Mouse (Mus musculus) gastrocnemius, adult 2 months (tissue): ENCODE measurements around the gene Khsrp. TPM values are rescaled to one million over a fixed set of nuclear protein-coding genes. Genes with fewer than 3 reads are reported as not detected.
A peak's percentile ranks its signal among the peaks of the same experiment; 100 is the strongest.

Source experiments
- DNase-seq: peaks from one replicate; pipeline ENCODE4 v3.0.0; 2022
- H3K27ac ChIP-seq: fragments of 200-600 bp; 2 replicates; pipeline ENCODE4 v1.8.1; 2022; ENCODE audit warnings: mild to moderate bottlenecking
- H3K4me3 ChIP-seq: fragments of 200-600 bp; 2 replicates; pipeline ENCODE4 v1.8.1; 2022; ENCODE audit warnings: mild to moderate bottlenecking, moderate library complexity
- CTCF ChIP-seq: fragments of 200-600 bp; IDR thresholded peaks from 2 replicates; pipeline ENCODE4 v1.8.1; 2022; ENCODE audit warnings: antibody characterized with exemption, mild to moderate bottlenecking, moderate library complexity
- intact Hi-C: fragments of 180-260 bp; cut with DNase I; formaldehyde crosslinking; loops from one replicate; pipeline ENCODE4 v1.15.1; 2025
- total RNA-seq, 2 experiments: library from RNA; stranded (reverse); gene quantifications; 2 replicates each; pipeline ENCODE4 v1.2.3; 2021

Gene Khsrp
- total RNA-seq, 2 experiments from 2014 or later, result 26.6 to 30.5 TPM

DNA sequence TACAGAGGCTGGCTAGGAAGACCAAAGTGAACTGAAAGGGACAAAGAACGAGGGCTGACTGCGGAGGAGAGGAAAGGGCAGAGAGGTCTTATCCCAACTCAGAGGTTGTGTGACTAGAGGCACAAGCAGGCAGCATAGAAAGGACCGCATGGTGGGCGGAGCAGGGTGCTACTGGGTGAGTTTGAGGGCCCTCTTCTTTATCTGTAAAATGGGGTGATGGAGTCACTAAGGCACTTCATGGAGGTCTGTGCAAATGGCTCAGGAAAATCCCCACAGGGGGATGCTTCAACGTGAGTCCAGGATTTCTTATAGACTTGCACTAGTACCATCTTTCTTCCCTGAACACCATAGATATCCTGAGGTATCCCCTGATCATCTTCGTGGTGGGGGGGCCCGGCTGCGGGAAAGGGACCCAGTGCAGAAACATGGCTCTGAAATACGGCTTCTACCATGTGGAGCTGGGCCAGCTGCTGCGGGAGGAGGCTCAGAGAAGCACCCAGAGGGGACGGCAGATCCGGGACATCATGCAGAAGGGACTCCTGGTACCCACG, 19.0 kb downstream of the Khsrp start:
- intact Hi-C loops, result loop anchor here (2.0 kb wide), 1 partner anchor 14 kb away; no protein-coding TSS in a partner anchor
- peak overlapping the region; percentile 84 for H3K4me3 ChIP-seq
- no peak for DNase-seq
- peak overlapping the region; percentile 95 for H3K27ac ChIP-seq
- TF ChIP-seq CTCF, result no peak

DNA sequence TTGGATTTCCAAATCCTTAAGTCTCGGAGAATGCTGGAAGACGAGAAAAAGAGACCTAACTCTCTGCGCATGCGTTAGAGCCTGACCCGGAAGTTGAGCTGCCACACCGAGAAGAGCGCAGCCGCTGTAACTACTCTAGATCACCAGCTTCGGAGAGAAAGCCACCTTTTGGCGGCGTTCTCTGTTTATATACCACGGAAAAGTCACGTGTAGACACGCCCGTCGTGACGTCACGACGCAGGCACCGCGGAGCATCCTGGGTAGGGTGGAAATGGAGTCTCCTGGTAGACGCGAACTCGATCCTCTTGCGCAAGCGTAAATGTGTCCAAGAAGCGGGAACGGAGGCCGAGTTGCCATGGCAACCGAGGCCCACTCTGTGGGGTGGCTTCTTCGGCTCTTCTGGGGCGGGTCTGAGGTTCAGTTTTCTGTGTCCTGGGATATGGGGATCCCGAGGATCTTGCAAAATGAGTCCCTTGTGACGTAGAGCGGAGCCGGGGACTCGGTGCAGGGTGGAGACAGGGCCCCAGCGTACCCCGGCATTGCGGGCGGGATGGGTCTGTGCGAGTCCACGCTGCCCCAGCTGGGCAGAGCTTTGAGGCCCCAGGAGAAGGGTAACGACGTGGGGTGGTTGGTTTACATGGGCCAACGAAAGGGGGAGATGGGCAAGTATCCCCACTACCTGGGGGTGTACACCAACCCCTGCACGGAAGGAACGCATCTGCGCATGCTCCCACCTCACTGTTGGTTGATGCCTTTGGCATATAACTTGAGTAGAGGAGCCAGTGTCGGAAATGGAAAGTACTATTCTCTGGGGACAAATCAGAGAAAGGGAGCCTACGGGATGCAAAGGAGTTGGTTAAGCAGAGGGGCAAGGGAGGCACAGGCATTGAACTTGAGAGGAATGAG, 19.8 kb downstream of the Khsrp start, which contains the start of the genes Gtf2f1 and Gm17949:
Gene Gtf2f1 (minus strand): TSS at position 53 of the 906 bp plus-strand sequence.
Gene Gm17949 (plus strand): TSS at position 234 of the 906 bp plus-strand sequence.
- intact Hi-C loops, result loop anchor here (1.0 to 2.0 kb wide), 2 partner anchors 14 to 15 kb away; partner anchors contain the start of gene Alkbh7
- Histone ChIP-seq H3K27ac (peak within 1 kb of the TSS; percentile 95), H3K4me3 (peak within 1 kb of the TSS; percentile 84)
- DNase-seq, result peak; percentile 94
- no peak for TF ChIP-seq CTCF

DNA sequence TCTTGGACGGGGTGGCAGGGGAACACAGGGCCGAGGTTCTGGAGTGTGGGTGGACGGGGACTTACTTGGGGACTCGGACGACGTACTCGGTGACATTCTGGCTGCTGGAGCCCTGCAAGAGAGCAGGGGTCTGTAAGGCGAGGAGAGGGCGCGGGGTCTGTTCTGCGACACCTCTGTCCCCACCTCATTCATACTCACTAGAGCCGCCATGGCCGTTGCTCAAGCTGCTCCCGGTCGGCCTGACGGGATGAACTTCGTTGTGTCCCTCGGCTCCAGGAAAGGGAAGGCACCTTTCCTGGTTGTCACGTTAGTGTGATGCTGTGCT, 20.4 kb downstream of the Khsrp start:
- intact Hi-C loops, result loop anchor here (1.0 kb wide), 1 partner anchor 14 kb away; the partner anchor contains the start of gene Alkbh7
- DNase-seq, result no peak
- no peak for TF ChIP-seq CTCF
- Histone ChIP-seq H3K4me3 (peak overlapping the region; percentile 84), H3K27ac (peak overlapping the region; percentile 95)

DNA sequence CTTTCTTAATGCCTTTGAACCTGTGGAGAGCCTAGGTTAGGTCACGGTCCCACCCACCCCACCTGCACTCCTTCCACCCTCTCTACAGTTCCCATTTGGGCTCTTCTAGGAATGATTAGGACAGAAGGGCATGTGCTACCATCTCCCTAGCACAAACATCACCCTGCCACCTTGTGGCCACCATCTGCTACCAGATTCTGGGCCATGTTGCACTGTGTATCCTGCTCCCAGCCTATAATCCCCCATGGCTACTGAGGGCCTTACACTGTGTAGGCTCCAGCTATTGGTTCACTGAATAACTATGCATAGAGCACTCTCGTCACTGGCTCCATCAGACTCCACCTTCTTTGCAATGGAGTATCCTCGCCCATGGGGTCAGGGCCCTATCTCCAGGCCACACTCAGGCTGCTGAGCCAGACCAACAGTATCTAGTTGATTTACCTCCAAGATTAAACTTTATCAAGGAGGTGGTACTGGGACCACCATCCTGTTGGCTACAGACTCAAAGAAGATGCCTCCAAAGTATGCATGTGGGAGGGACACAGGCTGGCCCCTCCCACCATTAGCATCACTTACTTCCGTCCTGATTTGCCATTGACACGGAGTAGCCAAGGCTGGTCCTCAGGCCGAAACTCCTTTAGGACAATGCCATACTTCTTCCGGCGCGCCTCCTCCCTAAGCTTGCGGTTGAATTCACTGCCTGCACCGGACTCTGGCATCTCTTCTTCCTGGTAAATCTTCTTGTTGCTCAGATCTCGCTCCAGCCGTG, 24.0 kb downstream of the Khsrp start:
- Histone ChIP-seq H3K4me3 (no peak overlapping the region), H3K27ac (no peak overlapping the region)
- no peak for DNase-seq
- no peak; the same call in 1 of the 2 replicates for TF ChIP-seq CTCF
- intact Hi-C loops, result no loop called here

DNA sequence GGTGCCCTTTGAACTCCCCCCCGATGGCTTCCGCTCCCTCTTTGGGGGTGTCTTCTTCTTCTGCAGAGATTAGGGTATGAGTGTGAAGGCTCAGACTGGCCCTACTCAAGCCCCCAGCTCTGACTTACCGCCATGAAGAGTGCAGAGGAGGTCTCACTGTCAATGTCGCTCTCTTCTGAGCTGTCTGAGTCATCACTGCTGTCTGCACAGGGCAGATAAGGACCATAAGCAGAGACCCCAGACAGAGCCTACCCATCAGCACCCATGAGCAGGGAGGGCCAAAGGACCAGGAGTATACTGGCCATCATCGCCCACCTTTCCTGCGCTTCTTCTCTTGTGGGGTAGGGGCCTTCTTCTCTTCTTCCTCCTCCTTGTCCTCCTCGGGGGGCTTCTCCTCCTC, 27.3 kb downstream of the Khsrp start:
- no peak for TF ChIP-seq CTCF
- Histone ChIP-seq H3K27ac (no peak overlapping the region), H3K4me3 (no peak overlapping the region)
- DNase-seq, result no peak
- intact Hi-C loops, result no loop called here

DNA sequence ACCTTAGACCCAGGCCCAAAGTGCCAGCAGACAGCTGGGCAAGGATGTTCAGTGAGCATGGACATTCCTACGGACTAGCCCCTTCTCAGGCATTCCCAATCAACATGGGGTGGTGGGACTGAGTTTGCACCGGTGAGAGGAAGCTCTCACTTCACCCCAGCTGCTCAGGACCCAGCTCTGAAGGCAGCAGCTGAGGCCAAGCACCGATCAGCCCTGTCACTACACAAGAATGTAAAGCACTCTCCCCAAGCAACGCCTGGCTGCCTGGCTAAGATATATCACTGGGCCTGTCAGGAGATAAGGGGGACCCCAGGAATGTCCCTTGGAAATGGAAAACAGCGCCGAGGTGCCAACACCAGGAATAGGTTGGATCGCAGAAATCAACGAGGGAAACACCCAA, 30.1 kb downstream of the Khsrp start:
- intact Hi-C loops, result no loop called here
- DNase-seq, result no peak
- H3K27ac ChIP-seq, result no peak overlapping the region
- TF ChIP-seq CTCF, result no peak
- H3K4me3 ChIP-seq, result no peak overlapping the region

DNA sequence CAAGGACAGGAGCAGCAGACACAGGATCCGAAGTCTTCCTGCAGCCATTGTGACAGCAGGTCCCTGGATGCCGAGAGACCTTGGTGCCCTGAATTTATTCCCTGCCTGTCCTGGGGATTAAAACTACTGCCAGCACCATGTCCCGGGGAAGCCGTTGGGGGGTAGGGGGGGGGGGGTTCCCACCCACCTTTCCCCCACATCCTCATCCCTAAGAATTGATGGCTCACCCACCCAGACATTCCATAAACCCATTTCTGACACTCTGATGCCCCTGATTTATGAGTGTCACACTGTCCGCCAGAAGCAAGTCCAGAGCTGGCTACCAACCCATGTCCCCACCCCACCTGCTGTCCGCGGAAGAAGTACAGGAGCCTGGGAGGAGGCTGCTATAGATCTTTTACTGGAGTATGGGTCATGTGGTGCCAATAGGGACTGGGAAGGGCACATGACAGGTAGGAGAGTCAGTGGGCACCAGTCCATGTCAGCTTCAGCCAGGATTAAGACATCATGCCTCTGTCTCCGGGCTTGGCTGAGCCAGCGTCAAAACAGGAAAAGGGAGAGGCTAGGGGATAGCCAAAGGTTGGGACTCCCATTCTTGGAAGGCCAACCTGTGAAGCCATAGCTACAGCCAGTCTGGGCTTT, 31.2 kb downstream of the Khsrp start, which contains the start of gene Pspn:
Gene Pspn (minus strand): TSS at position 51 of the 642 bp plus-strand sequence.
- no peak for DNase-seq
- Histone ChIP-seq H3K27ac (no peak within 1 kb of the TSS), H3K4me3 (no peak within 1 kb of the TSS)
- intact Hi-C loops, result loop anchor here (10.0 kb wide), 1 partner anchor 245 kb away; the partner anchor contains the start of genes Gpr108 and Trip10
- no peak for TF ChIP-seq CTCF

DNA sequence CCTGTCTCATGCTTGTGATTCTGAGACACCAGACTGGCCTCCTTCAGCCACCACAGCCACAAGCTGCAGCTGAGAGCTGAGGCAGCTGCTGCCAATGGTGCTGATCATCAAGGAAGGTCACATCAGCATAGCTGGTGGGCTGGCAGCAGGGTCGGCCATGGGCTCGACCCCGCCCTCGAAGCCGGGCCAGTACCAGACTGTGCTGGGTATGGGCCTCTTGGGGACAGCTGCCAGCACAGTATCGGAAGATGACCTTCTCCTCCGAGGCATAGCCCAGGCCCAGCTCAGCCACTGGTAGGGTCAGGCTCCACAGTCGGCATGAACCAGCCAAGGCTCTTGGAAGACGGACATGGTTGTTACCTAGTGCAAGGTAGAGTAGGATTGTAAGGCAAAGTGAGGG, 31.9 kb downstream of the Khsrp start:
- Histone ChIP-seq H3K27ac (no peak overlapping the region), H3K4me3 (no peak overlapping the region)
- no peak for TF ChIP-seq CTCF
- intact Hi-C loops, result loop anchor here (10.0 kb wide), 1 partner anchor 245 kb away; the partner anchor contains the start of genes Gpr108 and Trip10
- no peak for DNase-seq

DNA sequence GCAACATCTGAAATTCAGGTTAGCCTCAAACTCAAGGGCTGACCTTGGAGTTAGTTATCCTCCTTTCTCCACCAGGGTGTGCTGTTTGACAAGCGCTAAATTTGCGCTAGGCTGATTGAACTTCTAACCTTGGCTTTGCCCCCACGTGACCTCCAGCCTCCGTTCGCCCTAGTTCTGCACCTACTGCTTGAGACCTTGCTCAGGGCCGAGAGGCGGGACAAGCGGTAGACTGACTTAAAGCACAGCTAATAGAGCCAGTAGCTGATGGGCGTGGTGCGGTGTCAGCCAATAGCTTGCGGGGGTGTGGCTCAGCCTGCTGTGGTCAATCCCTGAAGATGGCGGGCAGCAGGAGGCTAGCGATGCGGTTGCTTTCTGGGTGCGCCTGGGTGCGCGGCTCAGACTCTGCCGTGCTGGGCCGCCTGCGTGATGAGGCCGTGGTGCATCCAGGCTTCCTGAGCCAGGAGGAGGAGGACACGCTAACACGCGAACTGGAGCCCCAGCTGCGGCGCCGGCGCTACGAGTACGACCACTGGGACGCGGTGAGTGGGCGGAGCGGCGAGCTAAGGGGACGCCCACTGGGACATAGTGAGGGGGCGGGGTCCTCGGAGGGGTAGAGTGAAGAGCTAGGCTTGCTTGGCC, 34.2 kb downstream of the Khsrp start, which contains the start of gene Alkbh7:
Gene Alkbh7 (plus strand): TSS at position 311 of the 639 bp plus-strand sequence.
- peak within 1 kb of the TSS; percentile 84 for H3K27ac ChIP-seq
- TF ChIP-seq CTCF, result peak; percentile 83
- DNase-seq, result peak; percentile 98
- peak within 1 kb of the TSS; percentile 90 for H3K4me3 ChIP-seq
- intact Hi-C loops, result loop anchor here (1.0 to 10.0 kb wide), 3 partner anchors 14 to 248 kb away; partner anchors contain the start of genes Gm17949, Gpr108, Gtf2f1 and Trip10

DNA sequence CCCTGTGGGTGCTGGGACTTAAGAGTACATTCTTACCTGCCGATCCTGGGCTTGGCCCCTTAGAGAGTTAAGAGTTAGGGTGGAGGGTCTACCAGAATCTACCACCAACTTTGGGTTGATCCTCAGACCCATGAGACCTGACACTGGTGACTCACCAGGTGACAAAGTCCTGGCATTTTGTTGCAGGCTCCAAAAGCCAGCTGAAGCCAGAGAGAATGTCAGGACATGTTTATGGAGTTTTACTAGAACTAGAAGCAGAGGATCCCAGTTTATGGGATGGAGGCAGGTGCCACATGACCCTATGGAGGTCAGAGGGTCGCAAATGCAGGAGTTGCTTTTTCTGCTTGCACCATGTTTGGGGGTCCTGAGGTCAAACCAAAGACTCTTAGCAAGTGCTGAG, 34.8 kb downstream of the Khsrp start:
- intact Hi-C loops, result loop anchor here (10.0 kb wide), 1 partner anchor 248 kb away; the partner anchor contains the start of genes Gpr108 and Trip10
- no peak for DNase-seq
- peak overlapping the region; percentile 90; the same call in 1 of the 2 replicates for H3K4me3 ChIP-seq
- peak overlapping the region; percentile 84 for H3K27ac ChIP-seq
- TF ChIP-seq CTCF, result no peak

DNA sequence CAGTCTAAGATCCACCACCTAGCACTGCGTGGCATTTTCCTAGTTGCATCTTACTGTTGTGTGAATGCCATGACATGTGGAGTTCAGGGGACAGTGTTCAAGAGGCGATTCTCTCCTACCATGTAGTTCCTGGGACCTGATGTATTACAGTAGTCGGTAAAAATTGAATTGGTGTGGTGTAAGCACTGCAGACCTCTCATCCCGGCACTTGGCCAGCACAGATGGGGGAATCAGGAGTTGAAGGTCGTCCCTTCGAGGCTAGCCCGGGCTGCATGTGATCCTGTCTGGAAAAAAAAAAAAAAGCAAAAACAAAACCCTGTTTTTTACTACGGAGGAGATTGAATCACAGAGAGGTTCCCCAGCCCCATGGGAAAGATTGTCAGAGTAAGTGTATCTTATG, 36.3 kb downstream of the Khsrp start:
- H3K4me3 ChIP-seq, result no peak overlapping the region
- no peak overlapping the region for H3K27ac ChIP-seq
- intact Hi-C loops, result loop anchor here (10.0 kb wide), 1 partner anchor 250 kb away; the partner anchor contains the start of genes Gpr108 and Trip10
- DNase-seq, result no peak
- TF ChIP-seq CTCF, result no peak
